Mouse (Mus musculus) B cell, adult 2 months (primary cell): ENCODE results near the gene Cradd.
A peak's percentile ranks its signal among the peaks of the same experiment; 100 is the strongest.

Experiments
- DNase-seq, 2 experiments: peaks; one replicate each; pipeline ENCODE4 v3.0.0; 2022

Cradd gene

GRCm38 (mm10) chr10:95151012-95151768, 172.7 kb downstream of the Cradd start:
- peak; percentile 56 to 62 for DNase-seq

- no peak for DNase-seq
These were observed 174.3 kb downstream of the Cradd start for GRCm38 (mm10) chr10:95149666-95150065.

- DNase-seq = no peak
These were observed 175.3 kb downstream of the Cradd start for GRCm38 (mm10) chr10:95148641-95149040.

GRCm38 (mm10) chr10:95147136-95147901, 176.6 kb downstream of the Cradd start:
- no peak for DNase-seq

GRCm38 (mm10) chr10:95146491-95146890, 177.4 kb downstream of the Cradd start:
- peak; percentile 34 to 42 for DNase-seq

- no peak for DNase-seq
These were observed 178.6 kb downstream of the Cradd start for GRCm38 (mm10) chr10:95145204-95145926.

- DNase-seq = no peak
These were observed 179.4 kb downstream of the Cradd start for GRCm38 (mm10) chr10:95144414-95145130.

GRCm38 (mm10) chr10:95143446-95144114, 180.4 kb downstream of the Cradd start:
- no peak for DNase-seq

GRCm38 (mm10) chr10:95142844-95143435, 181.0 kb downstream of the Cradd start:
- DNase-seq = no peak

GRCm38 (mm10) chr10:95141075-95141474, 182.9 kb downstream of the Cradd start:
- no peak for DNase-seq

- no peak for DNase-seq
These were observed 183.7 kb downstream of the Cradd start for GRCm38 (mm10) chr10:95140191-95140590.

- DNase-seq = no peak
These were observed 184.3 kb downstream of the Cradd start for GRCm38 (mm10) chr10:95139645-95140044.

- DNase-seq = no peak
These were observed 190.9 kb downstream of the Cradd start for GRCm38 (mm10) chr10:95133057-95133456.
